Mouse (Mus musculus): Measurements from ENCODE around the gene 1500011B03Rik. TPM values are rescaled to one million over a fixed set of nuclear protein-coding genes. Genes with fewer than 3 reads are reported as not detected.

1500011B03Rik gene
- polyA plus RNA-seq, 1 experiment = 31.4 TPM

DNA sequence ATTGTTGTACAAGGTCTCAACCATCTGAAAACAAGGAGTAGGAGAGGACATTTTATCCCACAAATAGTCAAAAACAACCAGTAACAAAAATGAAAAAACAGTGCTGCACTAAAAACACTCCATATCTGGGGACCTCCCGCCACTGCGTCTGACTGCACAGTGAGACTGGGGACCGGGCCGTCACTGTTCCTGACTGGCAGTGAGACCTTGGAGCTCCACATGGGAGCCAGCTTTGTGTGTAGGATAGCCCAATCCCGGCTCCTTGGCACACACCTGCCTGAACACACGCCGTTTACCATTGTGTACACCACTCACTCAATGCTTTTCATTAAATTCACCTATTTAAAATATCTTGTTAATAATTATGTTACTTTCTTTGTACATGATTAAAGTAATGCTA lies 56.1 kb downstream of the 1500011B03Rik start:
- H3K4me2 ChIP-seq (ENCODE audit: low read depth) = no peak overlapping the region
- no peak for TF ChIP-seq CEBPB (IDR thresholded peaks at IDR 0.05; ENCODE audit: insufficient read depth, poor library complexity, severe bottlenecking)
- TF ChIP-seq POLR2A (IDR thresholded peaks at IDR 0.05; ENCODE audit: insufficient read length, low read depth) = no peak
- no peak for TF ChIP-seq TCF12 (IDR thresholded peaks at IDR 0.05; ENCODE audit: insufficient read depth, poor library complexity, severe bottlenecking)
- no peak for TF ChIP-seq POLR2AphosphoS2 (IDR thresholded peaks at IDR 0.05; ENCODE audit: insufficient read length, low read depth)
- no peak for TF ChIP-seq USF1 (IDR thresholded peaks at IDR 0.05; ENCODE audit: low read depth)
- TF ChIP-seq MYOG (IDR thresholded peaks at IDR 0.05; ENCODE audit: control insufficient read depth in 1 of 3, insufficient read depth in 1 of 3, insufficient read length in 2 of 3, low read depth in 2 of 3) = no peak
- no peaks in the 10 kb centered on the region for H3K27me3 ChIP-seq (ENCODE audit: control insufficient read depth, insufficient read depth, insufficient read length)
- peaks cover 15% of the 10 kb centered on the region for H3K36me3 ChIP-seq (ENCODE audit: control insufficient read depth, insufficient read depth)
- no peak overlapping the region for H3K4me3 ChIP-seq
- H3ac ChIP-seq (ENCODE audit: control insufficient read depth, insufficient read length) = no peak overlapping the region
- H3K79me2 ChIP-seq (ENCODE audit: control insufficient read depth, insufficient read depth) = peaks cover 55% of the 10 kb centered on the region

GRCm38 (mm10) chr5:114766686-114767085 lies 56.6 kb downstream of the 1500011B03Rik start:
- Histone ChIP-seq H3ac (ENCODE audit: control insufficient read depth, insufficient read length) (no peak overlapping the region), H3K4me2 (ENCODE audit: low read depth) (no peak overlapping the region), H3K4me3 (no peak overlapping the region), H3K27me3 (ENCODE audit: control insufficient read depth, insufficient read depth, insufficient read length) (no peaks in the 10 kb centered on the region), H3K79me2 (ENCODE audit: control insufficient read depth, insufficient read depth) (peaks cover 50% of the 10 kb centered on the region), H3K36me3 (ENCODE audit: control insufficient read depth, insufficient read depth) (peaks cover 15% of the 10 kb centered on the region)
- TF ChIP-seq MAX (IDR thresholded peaks at IDR 0.05; ENCODE audit: low read depth) (no peak), POLR2AphosphoS2 (IDR thresholded peaks at IDR 0.05; ENCODE audit: insufficient read length, low read depth) (no peak), MYOG (IDR thresholded peaks at IDR 0.05; ENCODE audit: control insufficient read depth in 1 of 3, insufficient read depth in 1 of 3, insufficient read length in 2 of 3, low read depth in 2 of 3) (no peak), REST (IDR thresholded peaks at IDR 0.05; ENCODE audit: insufficient read depth, insufficient read length) (no peak), MYOD1 (IDR thresholded peaks at IDR 0.05; ENCODE audit: control insufficient read depth in 1 of 3, insufficient read length in 2 of 3, low read depth in 2 of 3) (no peak), CEBPB (IDR thresholded peaks at IDR 0.05; ENCODE audit: insufficient read depth, poor library complexity, severe bottlenecking) (no peak), USF1 (IDR thresholded peaks at IDR 0.05; ENCODE audit: low read depth) (no peak), SRF (IDR thresholded peaks at IDR 0.05; ENCODE audit: control insufficient read depth, insufficient read length, low read depth) (no peak)

GRCm38 (mm10) chr5:114764812-114765735 lies 58.2 kb downstream of the 1500011B03Rik start:
- no peak overlapping the region for H3K4me2 ChIP-seq (ENCODE audit: low read depth)
- H3K36me3 ChIP-seq (ENCODE audit: control insufficient read depth, insufficient read depth) = peaks cover 15% of the 10 kb centered on the region
- peaks cover 34% of the 10 kb centered on the region for H3K79me2 ChIP-seq (ENCODE audit: control insufficient read depth, insufficient read depth)
- no peaks in the 10 kb centered on the region for H3K27me3 ChIP-seq (ENCODE audit: control insufficient read depth, insufficient read depth, insufficient read length)
- no peak overlapping the region for H3ac ChIP-seq (ENCODE audit: control insufficient read depth, insufficient read length)
- no peak overlapping the region for H3K4me3 ChIP-seq
- TF ChIP-seq MYOG (IDR thresholded peaks at IDR 0.05; ENCODE audit: control insufficient read depth in 1 of 3, insufficient read depth in 1 of 3, insufficient read length in 2 of 3, low read depth in 2 of 3) = peak in 2 of 3 experiments; percentile 29 to 61
- TF ChIP-seq E2F4 (IDR thresholded peaks at IDR 0.05; ENCODE audit: insufficient read depth) = no peak
- TF ChIP-seq POLR2A (IDR thresholded peaks at IDR 0.05; ENCODE audit: insufficient read length, low read depth) = no peak
- TF ChIP-seq SRF (IDR thresholded peaks at IDR 0.05; ENCODE audit: control insufficient read depth, insufficient read length, low read depth) = no peak
- peak in 1 of 3 experiments; percentile 56 for TF ChIP-seq MYOD1 (IDR thresholded peaks at IDR 0.05; ENCODE audit: control insufficient read depth in 1 of 3, insufficient read length in 2 of 3, low read depth in 2 of 3)
- no peak for TF ChIP-seq MAX (IDR thresholded peaks at IDR 0.05; ENCODE audit: low read depth)

- Histone ChIP-seq H3K4me2 (ENCODE audit: low read depth) (no peak overlapping the region), H3K79me2 (ENCODE audit: control insufficient read depth, insufficient read depth) (peaks cover 4% of the 10 kb centered on the region), H3K36me3 (ENCODE audit: control insufficient read depth, insufficient read depth) (peaks cover 23% of the 10 kb centered on the region), H3K27me3 (ENCODE audit: control insufficient read depth, insufficient read depth, insufficient read length) (no peaks in the 10 kb centered on the region), H3K4me3 (no peak overlapping the region), H3ac (ENCODE audit: control insufficient read depth, insufficient read length) (no peak overlapping the region)
- no peak for TF ChIP-seq MYOD1 (IDR thresholded peaks at IDR 0.05; ENCODE audit: control insufficient read depth in 1 of 3, insufficient read length in 2 of 3, low read depth in 2 of 3)
- no peak for TF ChIP-seq E2F4 (IDR thresholded peaks at IDR 0.05; ENCODE audit: insufficient read depth)
- no peak for TF ChIP-seq TCF3 (IDR thresholded peaks at IDR 0.05; ENCODE audit: insufficient read length, low read depth)
- TF ChIP-seq TCF12 (IDR thresholded peaks at IDR 0.05; ENCODE audit: insufficient read depth, poor library complexity, severe bottlenecking) = no peak
- no peak for TF ChIP-seq POLR2A (IDR thresholded peaks at IDR 0.05; ENCODE audit: insufficient read length, low read depth)
- TF ChIP-seq REST (IDR thresholded peaks at IDR 0.05; ENCODE audit: insufficient read depth, insufficient read length) = no peak
- TF ChIP-seq POLR2AphosphoS2 (IDR thresholded peaks at IDR 0.05; ENCODE audit: insufficient read length, low read depth) = no peak
- no peak for TF ChIP-seq MAX (IDR thresholded peaks at IDR 0.05; ENCODE audit: low read depth)
- TF ChIP-seq CEBPB (IDR thresholded peaks at IDR 0.05; ENCODE audit: insufficient read depth, poor library complexity, severe bottlenecking) = no peak
- TF ChIP-seq USF1 (IDR thresholded peaks at IDR 0.05; ENCODE audit: low read depth) = no peak
- no peak for TF ChIP-seq SRF (IDR thresholded peaks at IDR 0.05; ENCODE audit: control insufficient read depth, insufficient read length, low read depth)
- no peak for TF ChIP-seq MYOG (IDR thresholded peaks at IDR 0.05; ENCODE audit: control insufficient read depth in 1 of 3, insufficient read depth in 1 of 3, insufficient read length in 2 of 3, low read depth in 2 of 3)
Measured at GRCm38 (mm10) chr5:114761980-114762379, 61.3 kb downstream of the 1500011B03Rik start.

Data from myocyte (in vitro differentiated cells).